Mouse (Mus musculus): ENCODE measurements around the gene Sptbn4. TPM values are rescaled to one million over a fixed set of nuclear protein-coding genes. Genes with fewer than 3 reads are reported as not detected.
"Not testable (repeated sequence)": the region's sequence is repeated elsewhere in the genome, so short reads cannot be mapped to it uniquely, and the experiment has no call there.

The Sptbn4 gene
- polyA plus RNA-seq (2016; fragmentation: Nextera tagmentation; extraction: Ambion mirVana): 0.47 and 1.3 TPM in 2 replicates

- Histone ChIP-seq H3K27ac (peak within 1 kb of the TSS; percentile 15; the same call in 1 of the 2 replicates), H3K4me2 (peak within 1 kb of the TSS; percentile 97)
- 1% methylated on average over 53 of the region's 54 CpGs for WGBS
These were observed at the start of gene Sptbn4, which contains the start of gene Blvrb for GRCm38 (mm10) chr7:27447419-27448286. Sptbn4 (minus strand) TSS chr7:27447686. Blvrb (plus strand) TSS chr7:27447978.

DNA sequence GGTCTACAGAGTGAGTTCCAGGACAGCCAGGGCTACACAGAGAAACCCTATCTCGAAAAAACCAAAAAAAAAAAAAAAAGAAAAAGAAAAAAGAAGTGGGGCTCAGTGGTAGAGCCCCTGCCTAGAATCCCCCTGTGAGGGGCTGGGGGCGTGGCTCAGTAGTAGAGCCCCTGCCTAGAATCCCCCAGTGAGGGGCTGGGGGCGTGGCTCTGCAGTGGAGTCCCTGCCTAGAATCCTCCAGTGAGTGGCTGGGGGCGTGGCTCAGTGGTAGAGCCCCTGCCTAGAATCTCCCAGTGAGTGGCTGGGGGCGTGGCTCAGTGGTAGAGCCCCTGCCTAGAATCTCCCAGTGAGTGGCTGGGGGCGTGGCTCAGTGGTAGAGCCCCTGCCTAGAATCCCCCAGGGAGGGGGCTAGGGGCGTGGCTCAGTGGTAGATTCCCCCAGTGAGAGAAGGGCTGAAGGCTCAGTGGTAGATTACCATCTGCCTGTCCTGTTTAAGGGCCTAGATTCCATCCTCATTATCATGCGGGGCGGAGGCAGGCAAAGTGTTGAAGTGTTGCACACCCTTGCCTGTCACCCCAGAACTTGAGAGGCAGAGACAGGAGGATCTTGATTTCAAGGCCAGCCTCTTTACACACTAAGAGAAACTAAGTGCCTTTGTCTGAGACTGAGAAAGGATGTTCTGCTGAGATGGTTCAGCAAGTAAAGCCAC, 47.3 kb upstream of the Sptbn4 start:
- 88% methylated on average over 9 of the region's 9 CpGs for WGBS
- not testable (repeated sequence) for H3K27me3 ChIP-seq; H3K4me2 ChIP-seq; H3K9me3 ChIP-seq; H3K27ac ChIP-seq; ATAC-seq (ENCODE audit: low FRiP score); H3K36me3 ChIP-seq (replicated peaks); H3K4me3 ChIP-seq (replicated peaks); H3K9ac ChIP-seq
- H3K4me1 ChIP-seq: peaks cover 11% of the 10 kb centered on the region

More at GRCm38 (mm10) chr7:27447419-27448286, at the start of gene Sptbn4, which contains the start of gene Blvrb:
- no peaks in the 10 kb centered on the region for H3K36me3 ChIP-seq (replicated peaks)
- ATAC-seq (ENCODE audit: low FRiP score): peak; percentile 95
- no peaks in the 10 kb centered on the region for H3K9me3 ChIP-seq
- peaks cover 24% of the 10 kb centered on the region for H3K4me1 ChIP-seq
- H3K27me3 ChIP-seq: peaks cover 42% of the 10 kb centered on the region
- peak within 1 kb of the TSS; percentile 58 for H3K4me3 ChIP-seq (replicated peaks)
- peak within 1 kb of the TSS; percentile 70 for H3K9ac ChIP-seq

- Histone ChIP-seq H3K27ac (no peak overlapping the region), H3K36me3 (replicated peaks) (no peaks in the 10 kb centered on the region), H3K4me3 (replicated peaks) (no peak overlapping the region), H3K27me3 (peaks cover 12% of the 10 kb centered on the region), H3K9me3 (no peaks in the 10 kb centered on the region), H3K9ac (no peak overlapping the region), H3K4me2 (no peak overlapping the region), H3K4me1 (peaks cover 11% of the 10 kb centered on the region)
- WGBS: 86% methylated on average over 5 of the region's 5 CpGs
- no peak for ATAC-seq (ENCODE audit: low FRiP score)
These were observed 46.0 kb upstream of the Sptbn4 start for GRCm38 (mm10) chr7:27493450-27493849.

DNA sequence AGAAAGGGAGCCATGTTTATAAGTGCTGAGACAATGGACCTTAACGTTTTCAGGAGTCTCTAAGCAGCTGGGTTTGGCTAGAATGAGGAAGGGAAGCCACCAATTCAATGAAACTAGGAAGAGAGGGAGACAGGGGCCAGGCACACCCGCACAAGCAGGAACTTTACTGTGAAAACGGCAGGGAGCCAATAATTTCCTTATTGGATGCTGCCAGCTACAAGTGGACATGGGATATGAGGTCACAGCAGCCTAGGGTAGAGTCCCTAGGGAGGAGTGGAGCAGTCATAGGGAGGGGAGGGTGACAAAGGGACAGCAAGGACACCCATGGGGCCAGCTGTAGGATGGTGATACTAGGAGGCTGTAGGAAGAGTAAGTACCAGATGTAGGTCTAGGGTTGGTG, 45.5 kb upstream of the Sptbn4 start:
- no peak overlapping the region for H3K27ac ChIP-seq
- no peaks in the 10 kb centered on the region for H3K36me3 ChIP-seq (replicated peaks)
- no peak overlapping the region for H3K9ac ChIP-seq
- ATAC-seq (ENCODE audit: low FRiP score): no peak
- H3K4me2 ChIP-seq: no peak overlapping the region
- 82% methylated on average over 3 of the region's 3 CpGs for WGBS
- H3K4me1 ChIP-seq: peaks cover 16% of the 10 kb centered on the region
- H3K27me3 ChIP-seq: peaks cover 12% of the 10 kb centered on the region
- no peak overlapping the region for H3K4me3 ChIP-seq (replicated peaks)
- no peaks in the 10 kb centered on the region for H3K9me3 ChIP-seq

- Histone ChIP-seq H3K4me2 (no peak overlapping the region), H3K36me3 (replicated peaks) (no peaks in the 10 kb centered on the region), H3K9me3 (no peaks in the 10 kb centered on the region), H3K27me3 (peaks cover 12% of the 10 kb centered on the region), H3K9ac (no peak overlapping the region), H3K27ac (no peak overlapping the region), H3K4me3 (replicated peaks) (no peak overlapping the region), H3K4me1 (peaks cover 22% of the 10 kb centered on the region)
- ATAC-seq (ENCODE audit: low FRiP score): no peak
- WGBS: 83% methylated on average over 7 of the region's 7 CpGs
These were observed 44.4 kb upstream of the Sptbn4 start for GRCm38 (mm10) chr7:27491856-27492255.

- under 1% methylated on average over 27 of the region's 33 CpGs for WGBS
- H3K4me1 ChIP-seq: peaks cover 25% of the 10 kb centered on the region
- H3K9ac ChIP-seq: peak overlapping the region; percentile 66
- peaks cover 12% of the 10 kb centered on the region for H3K27me3 ChIP-seq
- peak overlapping the region; percentile 64 for H3K4me2 ChIP-seq
- peak overlapping the region; percentile 43 for H3K4me3 ChIP-seq (replicated peaks)
- 0 out of 2 replicates have a peak, but pooled peaks have one; percentile 17 for ATAC-seq (ENCODE audit: low FRiP score)
- H3K27ac ChIP-seq: peak overlapping the region; percentile 77
- H3K36me3 ChIP-seq (replicated peaks): no peaks in the 10 kb centered on the region
- H3K9me3 ChIP-seq: no peaks in the 10 kb centered on the region
These were observed 43.2 kb upstream of the Sptbn4 start for GRCm38 (mm10) chr7:27490543-27491329.

DNA sequence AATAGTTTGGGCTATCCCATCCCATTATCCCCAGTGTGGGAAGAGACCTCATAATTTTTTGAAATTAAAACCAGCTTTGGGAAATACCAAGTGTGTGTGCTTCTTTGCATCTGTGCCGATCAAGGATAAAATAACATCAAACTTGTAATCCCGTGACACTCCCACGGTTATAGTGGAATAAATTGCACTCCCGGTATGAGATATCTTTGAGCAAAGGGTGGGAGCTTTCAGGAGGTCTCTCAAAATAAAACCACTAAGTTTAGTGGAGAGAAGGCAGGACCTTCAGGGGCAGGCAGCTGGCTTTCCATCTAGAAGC, 42.7 kb upstream of the Sptbn4 start:
- Histone ChIP-seq H3K4me2 (peak overlapping the region; percentile 64), H3K9ac (peak overlapping the region; percentile 66), H3K4me1 (peaks cover 25% of the 10 kb centered on the region), H3K9me3 (no peaks in the 10 kb centered on the region), H3K36me3 (replicated peaks) (no peaks in the 10 kb centered on the region), H3K27ac (peak overlapping the region; percentile 77), H3K4me3 (replicated peaks) (peak overlapping the region; percentile 43), H3K27me3 (peaks cover 16% of the 10 kb centered on the region)
- 40% methylated on average over 4 of the region's 4 CpGs for WGBS
- no peak for ATAC-seq (ENCODE audit: low FRiP score)

- Histone ChIP-seq H3K9ac (no peak overlapping the region), H3K27me3 (peaks cover 18% of the 10 kb centered on the region), H3K9me3 (no peaks in the 10 kb centered on the region), H3K4me3 (replicated peaks) (no peak overlapping the region), H3K4me2 (no peak overlapping the region), H3K4me1 (peaks cover 25% of the 10 kb centered on the region), H3K27ac (no peak overlapping the region), H3K36me3 (replicated peaks) (no peaks in the 10 kb centered on the region)
- no peak for ATAC-seq (ENCODE audit: low FRiP score)
- 91% methylated on average over 25 of the region's 25 CpGs for WGBS
These were observed 41.9 kb upstream of the Sptbn4 start for GRCm38 (mm10) chr7:27489270-27489869.

- Histone ChIP-seq H3K4me3 (replicated peaks) (peak overlapping the region; percentile 77), H3K27ac (peak overlapping the region; percentile 93), H3K27me3 (peaks cover 18% of the 10 kb centered on the region), H3K4me2 (peak overlapping the region; percentile 65), H3K4me1 (peaks cover 25% of the 10 kb centered on the region), H3K9me3 (no peaks in the 10 kb centered on the region), H3K9ac (peak overlapping the region; percentile 71), H3K36me3 (replicated peaks) (no peaks in the 10 kb centered on the region)
- ATAC-seq (ENCODE audit: low FRiP score): no peak
- WGBS: 2% methylated on average over 13 of the region's 13 CpGs
These were observed 40.3 kb upstream of the Sptbn4 start for GRCm38 (mm10) chr7:27487740-27488268.

- H3K27me3 ChIP-seq: peaks cover 18% of the 10 kb centered on the region
- H3K9ac ChIP-seq: peak within 1 kb of the TSS; percentile 71
- peaks cover 25% of the 10 kb centered on the region for H3K4me1 ChIP-seq
- no peaks in the 10 kb centered on the region for H3K36me3 ChIP-seq (replicated peaks)
- peak within 1 kb of the TSS; percentile 93 for H3K27ac ChIP-seq
- ATAC-seq (ENCODE audit: low FRiP score): peak; percentile 97
- no peaks in the 10 kb centered on the region for H3K9me3 ChIP-seq
- H3K4me2 ChIP-seq: peak within 1 kb of the TSS; percentile 65
- peak within 1 kb of the TSS; percentile 77 for H3K4me3 ChIP-seq (replicated peaks)
- under 1% methylated on average over 65 of the region's 80 CpGs for WGBS
These were observed 39.5 kb upstream of the Sptbn4 start, which contains the start of gene Sertad1 for GRCm38 (mm10) chr7:27486770-27487697. Sertad1 (plus strand) TSS chr7:27486910.
